Mouse (Mus musculus) skeletal muscle tissue, postnatal 0 days (tissue): Measurements from ENCODE around the gene Tnn. TPM values are rescaled to one million over a fixed set of nuclear protein-coding genes. Genes with fewer than 3 reads are reported as not detected.

Source experiments
- polyA plus RNA-seq: library from polyadenylated mRNA; unstranded; fragments of >200 nt; fragmentation: Nextera tagmentation; extraction: Ambion mirVana; gene quantifications from 2 replicates; pipeline ENCODE4 v1.2.1, GENCODE M21; 2015

Gene Tnn
- polyA plus RNA-seq: 0.06 and 0.61 TPM in 2 replicates

GRCm38 (mm10) chr1:160153480-160153879 is at the start of gene Tnn:
Gene Tnn, minus strand, starts transcription at chr1:160153580.

GRCm38 (mm10) chr1:160194529-160195336 is 41.4 kb upstream of the Tnn start, which contains the start of gene Mrps14:
Gene Mrps14, plus strand, starts transcription at chr1:160195215.

GRCm38 (mm10) chr1:160044237-160045021 is 109.0 kb downstream of the Tnn start, which contains the start of gene 4930523C07Rik:
Gene 4930523C07Rik, plus strand, starts transcription at chr1:160044382.

Other genes starting within 250 kb of the Tnn start
- 17.1 and 21.0 TPM in 2 replicates for gene 4930523C07Rik, start 109.2 kb downstream of the Tnn start, polyA plus RNA-seq
- gene Mrps14, start 41.6 kb upstream of the Tnn start, polyA plus RNA-seq: 245 and 246 TPM in 2 replicates
- gene Cacybp, start 59.3 kb upstream of the Tnn start, polyA plus RNA-seq: 102 and 112 TPM in 2 replicates